20 mouse cellular contexts compared by ENCODE assay signal in genomic region chr4:154557168-154557567, GRCm38 (mm10).
DNase-seq lines count a peak whose midpoint lies in the region; ATAC-seq and TF ChIP-seq lines count a peak whose summit lies in the region.
"Had no signal": no experiment of that assay in that cellular context is flagged by ENCODE, and none has a peak within 500 bp of the region (broad histone marks: within the 10 kb centered on the region; RNA-seq: fewer than 3 reads in every experiment).

No protein-coding gene starts in this region.

- H3K36me3 ChIP-seq in forebrain, embryonic 10.5 days (replicated peaks) = no peaks in the 10 kb centered on the region
- no peaks in the 10 kb centered on the region for H3K36me3 ChIP-seq in forebrain, embryonic 11.5 days (ENCODE audit: control insufficient read depth, insufficient read depth, low read length)
- H3K36me3 ChIP-seq in forebrain, embryonic 14.5 days (ENCODE audit: control insufficient read depth, insufficient read depth, low read length) = no peaks in the 10 kb centered on the region
- H3K36me3 ChIP-seq in neural tube, embryonic 15.5 days = no peaks in the 10 kb centered on the region
- H3K36me3 ChIP-seq: liver, embryonic 13.5 days had no signal

- ATAC-seq in forebrain, embryonic 11.5 days (replicated peaks; ENCODE audit: low FRiP score) = no peak
- no peak for ATAC-seq in forebrain, embryonic 14.5 days
- no peak for ATAC-seq in neural tube, embryonic 15.5 days (ENCODE audit: low FRiP score)
- ATAC-seq: CD4-positive, CD25-positive, alpha-beta regulatory T cell, adult 4 months; intestine, embryonic 16.5 days had no signal

- no peak overlapping the region for H3K4me2 ChIP-seq in forebrain, embryonic 11.5 days (ENCODE audit: low read depth, low read length, severe bottlenecking)
- H3K4me2 ChIP-seq in forebrain, embryonic 14.5 days (ENCODE audit: low read length) = peak overlapping the region; percentile 45
- peak overlapping the region; percentile 24 for H3K4me2 ChIP-seq in neural tube, embryonic 15.5 days
- H3K4me2 ChIP-seq: liver, embryonic 13.5 days; midbrain, embryonic 11.5 days had no signal

- peaks cover 80% of the 10 kb centered on the region for H3K27me3 ChIP-seq in forebrain, embryonic 10.5 days (ENCODE audit: poor library complexity, severe bottlenecking)
- no peaks in the 10 kb centered on the region; the same call in 1 of the 2 replicates for H3K27me3 ChIP-seq in forebrain, embryonic 11.5 days (ENCODE audit: control insufficient read depth, insufficient read depth, low read length)
- H3K27me3 ChIP-seq in forebrain, embryonic 14.5 days (replicated peaks; ENCODE audit: control insufficient read depth, insufficient read depth, low read length) = no peaks in the 10 kb centered on the region
- H3K27me3 ChIP-seq in neural tube, embryonic 15.5 days (replicated peaks) = peaks cover 49% of the 10 kb centered on the region

- TF ChIP-seq CTCF in layer of hippocampus, adult 2 months (conservative IDR thresholded peaks at IDR 0.05) = no peak

- 89% methylated on average over 11 of the region's 11 CpGs for WGBS in forebrain, embryonic 10.5 days
- WGBS in forebrain, embryonic 11.5 days = 83% methylated on average over 11 of the region's 11 CpGs
- WGBS in forebrain, embryonic 14.5 days = 67% methylated on average over 11 of the region's 11 CpGs
- WGBS in neural tube, embryonic 15.5 days = 76% methylated on average over 11 of the region's 11 CpGs

- H3K4me1 ChIP-seq in forebrain, embryonic 10.5 days = peaks cover 86% of the 10 kb centered on the region
- peaks cover 33% of the 10 kb centered on the region for H3K4me1 ChIP-seq in forebrain, embryonic 11.5 days (replicated peaks; ENCODE audit: control insufficient read depth, insufficient read depth, low read length)
- peaks cover 45% of the 10 kb centered on the region for H3K4me1 ChIP-seq in forebrain, embryonic 14.5 days (ENCODE audit: control insufficient read depth, insufficient read depth, low read length)
- H3K4me1 ChIP-seq in neural tube, embryonic 15.5 days = peaks cover 32% of the 10 kb centered on the region

- no peak for DNase-seq in forebrain, embryonic 10.5 days (ENCODE audit: extremely low spot score, low spot score)
- no peak for DNase-seq in forebrain, embryonic 11.5 days (ENCODE audit: low spot score)
- no peak for DNase-seq in layer of hippocampus, adult 2 months (ENCODE audit: low spot score in 2 of 2)
- no peak for DNase-seq in layer of hippocampus, adult 9-11 months
- no peak for DNase-seq in forebrain, embryonic 14.5 days (ENCODE audit: low spot score)
- DNase-seq in B cell, adult 2 months = no peak
- DNase-seq: adrenal gland, postnatal 14 days; cerebellum, adult 8-10 months; gastrocnemius, postnatal 36 days; kidney, postnatal 25 days; liver, embryonic 13.5 days; lung, adult 2 months; lung, postnatal 14 days; right cerebral cortex, adult 18-20 months; right cerebral cortex, postnatal 4 days; thymus, postnatal 14 days had no signal

- H3K4me3 ChIP-seq in forebrain, embryonic 10.5 days = no peak overlapping the region
- no peak overlapping the region for H3K4me3 ChIP-seq in forebrain, embryonic 11.5 days (ENCODE audit: low read depth, low read length)
- peak overlapping the region; percentile 41 for H3K4me3 ChIP-seq in layer of hippocampus, adult 2 months
- H3K4me3 ChIP-seq in forebrain, embryonic 14.5 days (ENCODE audit: low read depth, low read length) = peak overlapping the region; percentile 10; the same call in 1 of the 2 replicates
- no peak overlapping the region for H3K4me3 ChIP-seq in neural tube, embryonic 15.5 days (replicated peaks)
- H3K4me3 ChIP-seq: liver, embryonic 13.5 days had no signal

- H3K9ac ChIP-seq in forebrain, embryonic 11.5 days (ENCODE audit: low read length) = no peak overlapping the region
- H3K9ac ChIP-seq in forebrain, embryonic 14.5 days (ENCODE audit: low read length) = peak overlapping the region; percentile 48
- H3K9ac ChIP-seq in neural tube, embryonic 15.5 days (replicated peaks) = no peak overlapping the region
- H3K9ac ChIP-seq: liver, embryonic 13.5 days had no signal

- H3K27ac ChIP-seq in forebrain, embryonic 10.5 days = peak overlapping the region; percentile 45; the same call in 1 of the 2 replicates
- no peak overlapping the region for H3K27ac ChIP-seq in forebrain, embryonic 11.5 days (ENCODE audit: low read depth, low read length)
- peak overlapping the region; percentile 72 for H3K27ac ChIP-seq in layer of hippocampus, adult 2 months
- peak overlapping the region; percentile 57; the same call in 1 of the 2 replicates for H3K27ac ChIP-seq in forebrain, embryonic 14.5 days (ENCODE audit: low read depth, low read length)
- H3K27ac ChIP-seq in neural tube, embryonic 15.5 days (replicated peaks) = no peak overlapping the region
- H3K27ac ChIP-seq: liver, embryonic 13.5 days had no signal

- H3K9me3 ChIP-seq in forebrain, embryonic 10.5 days = no peaks in the 10 kb centered on the region
- no peaks in the 10 kb centered on the region for H3K9me3 ChIP-seq in forebrain, embryonic 11.5 days (ENCODE audit: control insufficient read depth, low read length)
- H3K9me3 ChIP-seq in forebrain, embryonic 14.5 days (replicated peaks; ENCODE audit: control insufficient read depth, low read length) = no peaks in the 10 kb centered on the region
- H3K9me3 ChIP-seq in neural tube, embryonic 15.5 days (replicated peaks) = no peaks in the 10 kb centered on the region
- H3K9me3 ChIP-seq: liver, embryonic 13.5 days had no signal

Comparison
In these comparisons a context has a peak if more than half of its experiments do, and no peak if none do; other contexts are left out.
1. H3K27ac ChIP-seq: peak in forebrain, embryonic 10.5 days (single experiment), layer of hippocampus, adult 2 months (single experiment) and forebrain, embryonic 14.5 days (single experiment); none in forebrain, embryonic 11.5 days (single experiment) and neural tube, embryonic 15.5 days (single experiment).
2. H3K4me3 ChIP-seq: peak in layer of hippocampus, adult 2 months (single experiment) and forebrain, embryonic 14.5 days (single experiment); none in forebrain, embryonic 10.5 days (single experiment), forebrain, embryonic 11.5 days (single experiment) and neural tube, embryonic 15.5 days (single experiment).